Mouse (Mus musculus): ENCODE measurements around the gene Plxdc2. TPM values are rescaled to one million over a fixed set of nuclear protein-coding genes. Genes with fewer than 3 reads are reported as not detected.

Plxdc2 gene
- polyA plus RNA-seq, 1 experiment from 2014 or later = 15.6 TPM

- H3K27ac ChIP-seq = no peak overlapping the region
- no peaks in the 10 kb centered on the region for H3K36me3 ChIP-seq (replicated peaks)
- WGBS = 78% methylated on average over 3 of the region's 3 CpGs
- H3K9me3 ChIP-seq = no peaks in the 10 kb centered on the region
- H3K4me3 ChIP-seq = no peak overlapping the region
- no peaks in the 10 kb centered on the region for H3K27me3 ChIP-seq (ENCODE audit: poor library complexity, severe bottlenecking)
- H3K4me1 ChIP-seq = no peaks in the 10 kb centered on the region
- DNase-seq (ENCODE audit: extremely low spot score, low spot score) = no peak
Measured at GRCm38 (mm10) chr2:16607792-16608586, 251.9 kb downstream of the Plxdc2 start.

GRCm38 (mm10) chr2:16642061-16642460 lies 286.0 kb downstream of the Plxdc2 start:
- WGBS = 98% methylated on average over 3 of the region's 3 CpGs
- Histone ChIP-seq H3K27me3 (ENCODE audit: poor library complexity, severe bottlenecking) (no peaks in the 10 kb centered on the region), H3K36me3 (replicated peaks) (no peaks in the 10 kb centered on the region), H3K9me3 (no peaks in the 10 kb centered on the region), H3K27ac (no peak overlapping the region), H3K4me3 (no peak overlapping the region), H3K4me1 (no peaks in the 10 kb centered on the region)
- DNase-seq (ENCODE audit: extremely low spot score, low spot score) = no peak

GRCm38 (mm10) chr2:16651713-16652112 lies 295.6 kb downstream of the Plxdc2 start:
- H3K36me3 ChIP-seq (replicated peaks) = no peaks in the 10 kb centered on the region
- H3K27me3 ChIP-seq (ENCODE audit: poor library complexity, severe bottlenecking) = no peaks in the 10 kb centered on the region
- no peak for DNase-seq (ENCODE audit: extremely low spot score, low spot score)
- H3K4me3 ChIP-seq = no peak overlapping the region
- 94% methylated on average over 2 of the region's 2 CpGs for WGBS
- no peak overlapping the region for H3K27ac ChIP-seq
- no peaks in the 10 kb centered on the region for H3K9me3 ChIP-seq
- H3K4me1 ChIP-seq = no peaks in the 10 kb centered on the region

GRCm38 (mm10) chr2:16664516-16664915 lies 308.4 kb downstream of the Plxdc2 start:
- no peak for DNase-seq (ENCODE audit: extremely low spot score, low spot score)
- WGBS = 37% methylated on average over 1 of the region's 1 CpGs
- H3K9me3 ChIP-seq = no peaks in the 10 kb centered on the region
- H3K27ac ChIP-seq = no peak overlapping the region
- H3K36me3 ChIP-seq (replicated peaks) = no peaks in the 10 kb centered on the region
- H3K27me3 ChIP-seq (ENCODE audit: poor library complexity, severe bottlenecking) = no peaks in the 10 kb centered on the region
- H3K4me3 ChIP-seq = no peak overlapping the region
- H3K4me1 ChIP-seq = peaks cover 30% of the 10 kb centered on the region; the same call in 1 of the 2 replicates

- no peak for DNase-seq (ENCODE audit: extremely low spot score, low spot score)
- Histone ChIP-seq H3K9me3 (no peaks in the 10 kb centered on the region), H3K27me3 (ENCODE audit: poor library complexity, severe bottlenecking) (no peaks in the 10 kb centered on the region), H3K27ac (no peak overlapping the region), H3K4me3 (no peak overlapping the region), H3K36me3 (replicated peaks) (no peaks in the 10 kb centered on the region), H3K4me1 (peaks cover 15% of the 10 kb centered on the region; the same call in 1 of the 2 replicates)
- 94% methylated on average over 1 of the region's 1 CpGs for WGBS
Measured at GRCm38 (mm10) chr2:16668391-16668790, 312.3 kb downstream of the Plxdc2 start.

- Histone ChIP-seq H3K4me3 (no peak overlapping the region), H3K27ac (no peak overlapping the region), H3K9me3 (no peaks in the 10 kb centered on the region), H3K4me1 (no peaks in the 10 kb centered on the region), H3K27me3 (ENCODE audit: poor library complexity, severe bottlenecking) (no peaks in the 10 kb centered on the region), H3K36me3 (replicated peaks) (no peaks in the 10 kb centered on the region)
- no peak for DNase-seq (ENCODE audit: extremely low spot score, low spot score)
- 96% methylated on average over 3 of the region's 3 CpGs for WGBS
Measured at GRCm38 (mm10) chr2:16682905-16683304, 326.8 kb downstream of the Plxdc2 start.

- 89% methylated on average over 3 of the region's 3 CpGs for WGBS
- Histone ChIP-seq H3K36me3 (replicated peaks) (no peaks in the 10 kb centered on the region), H3K27me3 (ENCODE audit: poor library complexity, severe bottlenecking) (no peaks in the 10 kb centered on the region), H3K4me1 (no peaks in the 10 kb centered on the region), H3K9me3 (no peaks in the 10 kb centered on the region), H3K27ac (no peak overlapping the region), H3K4me3 (no peak overlapping the region)
- DNase-seq (ENCODE audit: extremely low spot score, low spot score) = no peak
Measured at GRCm38 (mm10) chr2:16683739-16684138, 327.6 kb downstream of the Plxdc2 start.

GRCm38 (mm10) chr2:16684529-16684928 lies 328.4 kb downstream of the Plxdc2 start:
- no peak overlapping the region for H3K27ac ChIP-seq

GRCm38 (mm10) chr2:16696390-16696789 lies 340.3 kb downstream of the Plxdc2 start:
- no peaks in the 10 kb centered on the region for H3K9me3 ChIP-seq
- H3K4me1 ChIP-seq = no peaks in the 10 kb centered on the region
- H3K27me3 ChIP-seq (ENCODE audit: poor library complexity, severe bottlenecking) = no peaks in the 10 kb centered on the region
- H3K27ac ChIP-seq = no peak overlapping the region
- no peaks in the 10 kb centered on the region for H3K36me3 ChIP-seq (replicated peaks)
- no peak overlapping the region for H3K4me3 ChIP-seq
- DNase-seq (ENCODE audit: extremely low spot score, low spot score) = no peak
- 71% methylated on average over 2 of the region's 2 CpGs for WGBS

More at GRCm38 (mm10) chr2:16684529-16684928, 328.4 kb downstream of the Plxdc2 start:
- DNase-seq (ENCODE audit: extremely low spot score, low spot score) = no peak
- H3K27me3 ChIP-seq (ENCODE audit: poor library complexity, severe bottlenecking) = no peaks in the 10 kb centered on the region
- H3K4me1 ChIP-seq = no peaks in the 10 kb centered on the region
- 95% methylated on average over 1 of the region's 1 CpGs for WGBS
- H3K36me3 ChIP-seq (replicated peaks) = no peaks in the 10 kb centered on the region
- no peak overlapping the region for H3K4me3 ChIP-seq
- H3K9me3 ChIP-seq = no peaks in the 10 kb centered on the region

- Histone ChIP-seq H3K27ac (no peak overlapping the region), H3K36me3 (replicated peaks) (no peaks in the 10 kb centered on the region), H3K27me3 (ENCODE audit: poor library complexity, severe bottlenecking) (no peaks in the 10 kb centered on the region), H3K4me1 (no peaks in the 10 kb centered on the region), H3K9me3 (no peaks in the 10 kb centered on the region), H3K4me3 (no peak overlapping the region)
- WGBS = 82% methylated on average over 5 of the region's 5 CpGs
- no peak for DNase-seq (ENCODE audit: extremely low spot score, low spot score)
Measured at GRCm38 (mm10) chr2:16697181-16697580, 341.1 kb downstream of the Plxdc2 start.

GRCm38 (mm10) chr2:16706227-16706626 lies 350.1 kb downstream of the Plxdc2 start:
- H3K36me3 ChIP-seq (replicated peaks) = no peaks in the 10 kb centered on the region
- WGBS = 86% methylated on average over 2 of the region's 2 CpGs

GRCm38 (mm10) chr2:16709885-16710284 lies 353.8 kb downstream of the Plxdc2 start:
- Histone ChIP-seq H3K9me3 (no peaks in the 10 kb centered on the region), H3K4me3 (no peak overlapping the region), H3K36me3 (replicated peaks) (no peaks in the 10 kb centered on the region), H3K27ac (no peak overlapping the region), H3K27me3 (ENCODE audit: poor library complexity, severe bottlenecking) (no peaks in the 10 kb centered on the region), H3K4me1 (no peaks in the 10 kb centered on the region)
- no peak for DNase-seq (ENCODE audit: extremely low spot score, low spot score)
- 79% methylated on average over 6 of the region's 6 CpGs for WGBS

More at GRCm38 (mm10) chr2:16706227-16706626, 350.1 kb downstream of the Plxdc2 start:
- no peak for DNase-seq (ENCODE audit: extremely low spot score, low spot score)
- no peaks in the 10 kb centered on the region for H3K4me1 ChIP-seq
- no peaks in the 10 kb centered on the region for H3K9me3 ChIP-seq
- H3K4me3 ChIP-seq = no peak overlapping the region
- H3K27me3 ChIP-seq (ENCODE audit: poor library complexity, severe bottlenecking) = no peaks in the 10 kb centered on the region
- no peak overlapping the region for H3K27ac ChIP-seq

- Histone ChIP-seq H3K27ac (no peak overlapping the region), H3K4me1 (no peaks in the 10 kb centered on the region), H3K4me3 (no peak overlapping the region), H3K36me3 (replicated peaks) (no peaks in the 10 kb centered on the region), H3K27me3 (ENCODE audit: poor library complexity, severe bottlenecking) (no peaks in the 10 kb centered on the region), H3K9me3 (no peaks in the 10 kb centered on the region)
- no peak for DNase-seq (ENCODE audit: extremely low spot score, low spot score)
- WGBS = 91% methylated on average over 5 of the region's 5 CpGs
Measured at GRCm38 (mm10) chr2:16731033-16731432, 374.9 kb downstream of the Plxdc2 start.
